Mouse (Mus musculus) liver, adult 2 months (tissue): ENCODE data around the gene Coro6.

Experiments
- CTCF ChIP-seq: fragments of 200-500 bp; IDR thresholded peaks from 2 replicates; pipeline ENCODE4 v1.5.1; 2011; ENCODE audit warnings: low read depth, low read length, control low read depth
- POLR2A ChIP-seq: fragments of 200-500 bp; IDR thresholded peaks from 2 replicates; pipeline ENCODE4 v1.6.1; 2011; ENCODE audit warnings: low read length, control low read depth; ENCODE audit not compliant: insufficient read depth; ENCODE audit errors: extremely low read depth

DNA sequence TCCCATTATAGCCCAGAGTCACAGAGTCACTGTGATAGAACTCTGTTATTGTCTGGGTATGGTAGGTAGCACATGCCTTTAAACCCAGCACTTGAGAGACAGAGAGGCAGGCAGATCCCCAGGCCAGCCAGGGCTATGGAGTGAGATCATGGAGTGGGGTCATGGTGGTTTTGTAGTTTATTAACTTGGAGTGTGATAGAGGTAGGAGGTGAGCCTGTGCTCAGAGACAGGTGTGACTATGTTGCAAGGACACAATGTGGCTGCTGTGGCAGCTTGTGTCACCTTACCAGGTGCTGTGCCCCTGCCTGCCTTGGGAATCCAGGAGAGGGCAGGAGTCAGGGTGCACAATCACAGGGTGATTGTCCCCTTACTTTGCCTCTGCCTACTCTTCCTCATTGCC is 33.3 kb downstream of the Coro6 start:
- TF ChIP-seq CTCF (no peak), POLR2A (no peak)
